Mouse (Mus musculus): ENCODE results near the gene Sdhd.

DNA sequence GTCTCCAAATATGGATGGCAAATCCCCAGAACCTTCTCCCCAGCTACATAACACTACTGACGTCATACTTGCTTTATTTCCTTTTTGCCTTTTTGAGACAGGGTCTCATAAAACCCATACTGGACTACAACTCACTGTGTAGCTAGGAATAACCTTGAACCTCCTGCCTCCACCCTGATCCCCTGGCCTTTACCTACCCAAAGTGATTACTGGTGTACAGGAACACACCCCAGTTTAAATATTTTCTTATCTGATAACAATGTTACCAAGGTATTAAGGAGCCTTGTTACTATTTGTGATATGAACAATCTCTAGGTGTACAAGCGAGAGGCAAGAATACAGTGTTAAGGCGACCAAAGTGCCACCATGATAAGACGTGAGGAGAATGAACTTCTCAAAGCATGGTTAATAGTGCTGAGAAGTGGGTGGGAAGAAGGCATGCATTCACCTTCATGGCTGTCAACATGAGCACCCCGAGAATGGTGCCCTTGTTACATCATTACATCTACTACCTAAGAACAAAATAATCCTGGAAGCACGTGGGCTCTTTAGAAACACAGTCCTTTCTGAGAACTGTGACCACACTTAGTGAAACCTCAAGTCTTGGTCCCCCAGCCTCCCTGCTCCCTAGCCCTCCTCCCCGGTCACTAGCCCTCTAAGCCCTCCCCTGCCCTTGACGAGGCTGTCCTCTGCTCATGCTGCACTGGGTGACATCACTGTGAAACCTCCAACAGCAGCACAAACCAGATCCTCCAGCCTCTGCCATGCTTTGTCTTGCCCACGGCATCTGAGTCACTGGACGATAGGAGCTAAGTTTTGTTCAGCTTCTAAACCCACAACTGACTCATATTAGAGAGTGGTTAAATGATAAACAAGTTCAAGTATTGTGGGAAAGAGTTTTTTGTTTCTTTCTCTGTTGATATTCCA, 33.8 kb downstream of the Sdhd start:
- TF ChIP-seq CTCF (IDR thresholded peaks at IDR 0.05; ENCODE audit: control insufficient read depth, insufficient read depth, low read length) = no peak
- no peak for TF ChIP-seq POLR2A (IDR thresholded peaks at IDR 0.05; ENCODE audit: borderline replicate concordance, control insufficient read depth, low read depth, low read length)
